Mouse (Mus musculus): Measurements from ENCODE around the gene Kif6. TPM values are rescaled to one million over a fixed set of nuclear protein-coding genes. Genes with fewer than 3 reads are reported as not detected.

The Kif6 gene
- polyA plus RNA-seq (2014; fragmentation: Nextera tagmentation; extraction: Ambion mirVana) = 3.5 and 4.0 TPM in 2 replicates

DNA sequence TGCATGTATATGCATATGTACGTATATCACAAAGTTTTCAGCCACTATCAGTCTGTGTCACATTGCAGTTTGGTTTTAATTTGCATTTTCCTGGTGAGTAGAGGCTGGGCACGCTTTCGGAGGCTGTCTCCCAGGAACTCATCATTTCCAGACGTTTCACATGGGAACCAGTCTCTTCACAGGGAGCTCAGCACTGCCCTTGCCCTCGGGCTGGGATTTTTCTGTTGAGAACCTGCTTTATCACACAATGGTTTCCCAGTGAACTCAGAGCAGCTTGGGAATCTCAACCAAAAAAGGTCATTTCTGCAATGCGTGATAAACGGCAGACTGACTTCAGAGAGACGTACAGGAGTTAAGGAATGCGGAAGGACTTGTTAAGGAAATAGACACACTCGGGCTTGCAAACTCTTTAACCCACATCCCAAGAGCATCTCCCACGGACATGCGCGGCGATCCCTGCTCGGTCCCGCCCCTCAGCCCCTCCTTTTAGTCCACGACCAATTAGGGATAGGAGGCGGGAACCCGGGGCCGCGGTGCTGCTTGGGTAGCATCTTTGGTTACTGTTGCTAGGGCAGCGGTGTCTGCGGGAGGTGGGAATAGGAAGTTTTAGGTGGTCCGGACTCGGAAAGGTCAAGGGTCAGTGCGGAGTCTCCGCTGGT, at the start of gene Kif6:
Gene Kif6, plus strand, starts transcription at position 560 of the 659 bp plus-strand sequence.
- DNase-seq (ENCODE audit: low spot score) (peak; percentile 91), ATAC-seq (ENCODE audit: insufficient read depth, low FRiP score, low TSS enrichment) (peak; percentile 96)
- peak within 1 kb of the TSS; percentile 69 for H3K4me2 ChIP-seq (ENCODE audit: low read depth)
- H3K9me3 ChIP-seq (ENCODE audit: control insufficient read depth, low read length) = no peaks in the 10 kb centered on the region; the same call in 1 of the 2 replicates
- H3K36me3 ChIP-seq (ENCODE audit: control insufficient read depth, insufficient read depth, low read length) = no peaks in the 10 kb centered on the region
- no peaks in the 10 kb centered on the region for H3K27me3 ChIP-seq (ENCODE audit: control insufficient read depth, insufficient read depth, low read length)
- H3K27ac ChIP-seq (ENCODE audit: low read depth, low read length) = no peak within 1 kb of the TSS
- H3K4me1 ChIP-seq (ENCODE audit: control insufficient read depth, insufficient read depth, low read length) = peaks cover 2% of the 10 kb centered on the region; the same call in 1 of the 2 replicates
- H3K4me3 ChIP-seq (ENCODE audit: low read depth, low read length) = peak within 1 kb of the TSS; percentile 52
- H3K9ac ChIP-seq (ENCODE audit: low read length) = peak within 1 kb of the TSS; percentile 35
- 2% methylated on average over 27 of the region's 27 CpGs for WGBS

DNA sequence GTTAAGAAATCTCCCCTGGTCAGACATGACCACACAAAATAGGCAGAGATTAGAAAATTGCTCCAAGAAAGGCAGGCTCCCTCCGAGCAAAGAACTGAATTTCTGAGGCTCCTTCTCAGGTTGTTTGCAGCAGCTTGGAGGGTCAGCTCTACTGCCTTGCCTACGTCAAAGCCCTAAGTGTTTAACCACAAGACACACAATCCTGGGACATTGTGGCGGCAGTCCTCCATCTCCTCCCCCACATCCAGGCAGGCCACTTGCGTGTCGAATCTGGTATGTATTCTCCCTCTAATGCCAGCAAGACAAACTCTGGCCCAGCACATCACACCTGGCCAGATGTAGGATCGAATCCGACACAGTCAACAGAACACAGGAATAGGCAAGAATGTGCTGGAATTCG, 46.2 kb upstream of the Kif6 start:
- H3K4me3 ChIP-seq (ENCODE audit: low read depth, low read length) = no peak overlapping the region
- ATAC-seq (ENCODE audit: insufficient read depth, low FRiP score, low TSS enrichment) (no peak), DNase-seq (ENCODE audit: low spot score) (no peak)
- H3K4me1 ChIP-seq (ENCODE audit: control insufficient read depth, insufficient read depth, low read length) = no peaks in the 10 kb centered on the region
- no peak overlapping the region for H3K27ac ChIP-seq (ENCODE audit: low read depth, low read length)
- WGBS = 84% methylated on average over 8 of the region's 8 CpGs
- no peak overlapping the region for H3K9ac ChIP-seq (ENCODE audit: low read length)
- no peak overlapping the region for H3K4me2 ChIP-seq (ENCODE audit: low read depth)
- H3K9me3 ChIP-seq (ENCODE audit: control insufficient read depth, low read length) = no peaks in the 10 kb centered on the region
- no peaks in the 10 kb centered on the region for H3K36me3 ChIP-seq (ENCODE audit: control insufficient read depth, insufficient read depth, low read length)
- no peaks in the 10 kb centered on the region for H3K27me3 ChIP-seq (ENCODE audit: control insufficient read depth, insufficient read depth, low read length)

DNA sequence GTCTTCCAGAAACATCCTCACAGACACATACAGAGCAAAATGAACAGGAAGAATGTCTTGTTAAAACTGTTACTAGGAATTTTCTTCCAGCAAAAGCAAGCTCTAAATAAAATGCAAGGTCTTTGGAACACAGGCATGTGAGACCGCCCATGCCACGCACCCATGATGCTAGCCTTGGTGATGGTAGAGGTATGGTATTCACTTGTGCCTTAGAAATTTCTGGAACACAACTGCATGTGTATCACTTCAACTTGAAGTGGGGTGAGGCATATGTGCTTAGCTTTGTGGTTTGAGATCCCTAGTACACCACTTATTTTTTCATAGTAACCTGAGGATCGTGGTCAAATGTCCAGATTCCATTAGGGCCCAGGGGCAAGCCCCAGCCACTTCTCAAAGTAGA, 37.6 kb upstream of the Kif6 start:
- Histone ChIP-seq H3K27me3 (ENCODE audit: control insufficient read depth, insufficient read depth, low read length) (no peaks in the 10 kb centered on the region), H3K4me3 (ENCODE audit: low read depth, low read length) (no peak overlapping the region), H3K4me2 (ENCODE audit: low read depth) (no peak overlapping the region), H3K9ac (ENCODE audit: low read length) (no peak overlapping the region), H3K27ac (ENCODE audit: low read depth, low read length) (no peak overlapping the region), H3K4me1 (ENCODE audit: control insufficient read depth, insufficient read depth, low read length) (no peaks in the 10 kb centered on the region), H3K9me3 (ENCODE audit: control insufficient read depth, low read length) (no peaks in the 10 kb centered on the region), H3K36me3 (ENCODE audit: control insufficient read depth, insufficient read depth, low read length) (no peaks in the 10 kb centered on the region)
- ATAC-seq (ENCODE audit: insufficient read depth, low FRiP score, low TSS enrichment) (no peak), DNase-seq (ENCODE audit: low spot score) (no peak)
- 91% methylated on average over 3 of the region's 3 CpGs for WGBS

DNA sequence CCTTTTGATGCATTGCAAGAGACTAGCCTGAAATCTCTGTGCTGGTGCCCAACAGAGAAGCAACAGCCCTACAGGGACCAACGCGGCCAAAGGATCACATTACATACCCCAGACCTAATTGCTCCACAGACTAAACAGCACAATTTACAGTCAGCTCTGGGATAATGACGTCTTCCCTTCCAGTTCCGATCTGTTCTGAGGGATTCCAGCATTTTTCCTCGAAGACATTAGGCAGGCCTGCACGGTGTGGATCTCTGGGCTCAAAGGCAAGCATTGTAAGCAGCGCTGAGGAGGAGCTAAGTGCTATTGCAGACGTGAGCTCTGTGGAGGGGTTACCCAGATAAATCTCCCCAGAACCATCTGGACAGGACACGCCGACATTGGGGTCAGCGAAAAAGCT, 32.5 kb upstream of the Kif6 start:
- WGBS = 34% methylated on average over 11 of the region's 11 CpGs
- Histone ChIP-seq H3K36me3 (ENCODE audit: control insufficient read depth, insufficient read depth, low read length) (no peaks in the 10 kb centered on the region), H3K9ac (ENCODE audit: low read length) (no peak overlapping the region), H3K9me3 (ENCODE audit: control insufficient read depth, low read length) (no peaks in the 10 kb centered on the region), H3K4me1 (ENCODE audit: control insufficient read depth, insufficient read depth, low read length) (no peaks in the 10 kb centered on the region), H3K27ac (ENCODE audit: low read depth, low read length) (no peak overlapping the region), H3K4me2 (ENCODE audit: low read depth) (no peak overlapping the region), H3K27me3 (ENCODE audit: control insufficient read depth, insufficient read depth, low read length) (no peaks in the 10 kb centered on the region), H3K4me3 (ENCODE audit: low read depth, low read length) (no peak overlapping the region)
- ATAC-seq (ENCODE audit: insufficient read depth, low FRiP score, low TSS enrichment) = no peak
- peak; percentile 26 for DNase-seq (ENCODE audit: low spot score)

- Histone ChIP-seq H3K9ac (ENCODE audit: low read length) (no peak overlapping the region), H3K27me3 (ENCODE audit: control insufficient read depth, insufficient read depth, low read length) (no peaks in the 10 kb centered on the region), H3K4me2 (ENCODE audit: low read depth) (no peak overlapping the region), H3K36me3 (ENCODE audit: control insufficient read depth, insufficient read depth, low read length) (no peaks in the 10 kb centered on the region), H3K4me1 (ENCODE audit: control insufficient read depth, insufficient read depth, low read length) (0 out of 2 replicates have a peak, but pooled peaks cover 3% of the 10 kb centered on the region), H3K9me3 (ENCODE audit: control insufficient read depth, low read length) (no peaks in the 10 kb centered on the region), H3K27ac (ENCODE audit: low read depth, low read length) (no peak overlapping the region), H3K4me3 (ENCODE audit: low read depth, low read length) (no peak overlapping the region)
- 32% methylated on average over 8 of the region's 8 CpGs for WGBS
- ATAC-seq (ENCODE audit: insufficient read depth, low FRiP score, low TSS enrichment) (no peak), DNase-seq (ENCODE audit: low spot score) (peak; percentile 23)
These were observed 24.9 kb upstream of the Kif6 start for GRCm38 (mm10) chr17:49590051-49590450.

DNA sequence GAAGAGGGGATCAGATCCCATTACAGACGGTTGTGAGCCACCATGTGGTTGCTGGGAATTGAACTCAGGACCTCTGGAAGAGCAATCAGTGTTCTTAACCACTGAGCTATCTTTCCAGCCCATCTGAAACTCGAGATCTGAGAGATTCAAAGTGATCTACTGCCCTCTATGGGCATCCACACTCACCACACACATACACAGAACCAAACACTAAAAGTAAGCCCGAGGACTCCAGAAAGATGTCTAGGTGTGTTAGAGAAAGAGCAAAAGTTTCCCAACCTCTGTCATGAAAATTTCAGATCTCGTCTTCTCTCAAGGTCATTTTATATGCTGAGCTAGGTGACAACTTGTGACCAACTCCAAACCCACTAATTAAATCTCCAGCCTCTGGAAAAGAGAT, 9.5 kb upstream of the Kif6 start:
- 80% methylated on average over 4 of the region's 4 CpGs for WGBS
- Histone ChIP-seq H3K9me3 (ENCODE audit: control insufficient read depth, low read length) (no peaks in the 10 kb centered on the region), H3K9ac (ENCODE audit: low read length) (no peak overlapping the region), H3K4me3 (ENCODE audit: low read depth, low read length) (no peak overlapping the region), H3K36me3 (ENCODE audit: control insufficient read depth, insufficient read depth, low read length) (no peaks in the 10 kb centered on the region), H3K4me2 (ENCODE audit: low read depth) (no peak overlapping the region), H3K4me1 (ENCODE audit: control insufficient read depth, insufficient read depth, low read length) (no peaks in the 10 kb centered on the region), H3K27me3 (ENCODE audit: control insufficient read depth, insufficient read depth, low read length) (no peaks in the 10 kb centered on the region), H3K27ac (ENCODE audit: low read depth, low read length) (no peak overlapping the region)
- no peak for DNase-seq (ENCODE audit: low spot score)
- ATAC-seq (ENCODE audit: insufficient read depth, low FRiP score, low TSS enrichment) = no peak

- Histone ChIP-seq H3K36me3 (ENCODE audit: control insufficient read depth, insufficient read depth, low read length) (no peaks in the 10 kb centered on the region), H3K4me1 (ENCODE audit: control insufficient read depth, insufficient read depth, low read length) (no peaks in the 10 kb centered on the region), H3K9ac (ENCODE audit: low read length) (no peak overlapping the region), H3K4me3 (ENCODE audit: low read depth, low read length) (no peak overlapping the region), H3K9me3 (ENCODE audit: control insufficient read depth, low read length) (no peaks in the 10 kb centered on the region), H3K4me2 (ENCODE audit: low read depth) (no peak overlapping the region), H3K27me3 (ENCODE audit: control insufficient read depth, insufficient read depth, low read length) (no peaks in the 10 kb centered on the region), H3K27ac (ENCODE audit: low read depth, low read length) (peak overlapping the region; percentile 54; the same call in 1 of the 2 replicates)
- ATAC-seq (ENCODE audit: insufficient read depth, low FRiP score, low TSS enrichment) (peak; percentile 86), DNase-seq (ENCODE audit: low spot score) (no peak)
- 30% methylated on average over 7 of the region's 7 CpGs for WGBS
These were observed 7.4 kb upstream of the Kif6 start for GRCm38 (mm10) chr17:49607351-49608027.

DNA sequence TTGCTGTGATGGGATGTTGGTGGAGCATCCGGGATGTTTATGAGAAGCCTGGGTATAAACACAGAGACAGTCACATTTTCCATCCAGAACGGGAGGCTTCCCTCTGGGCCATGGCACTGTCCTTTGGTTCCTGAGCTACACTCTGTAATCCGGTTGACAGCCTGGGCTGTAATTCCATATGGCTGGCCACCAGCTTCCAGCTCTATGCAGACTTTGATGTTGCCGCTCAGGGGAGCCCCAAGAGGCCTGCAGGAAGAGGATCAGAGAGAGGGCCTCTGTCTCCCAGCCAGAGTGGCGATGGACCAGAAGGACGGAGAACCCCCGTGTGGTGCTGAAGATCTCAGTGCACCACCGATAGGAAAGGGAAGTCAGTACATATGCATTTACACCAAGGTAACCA, 4.6 kb upstream of the Kif6 start:
- Histone ChIP-seq H3K9ac (ENCODE audit: low read length) (no peak overlapping the region), H3K4me2 (ENCODE audit: low read depth) (no peak overlapping the region), H3K27me3 (ENCODE audit: control insufficient read depth, insufficient read depth, low read length) (no peaks in the 10 kb centered on the region), H3K4me1 (ENCODE audit: control insufficient read depth, insufficient read depth, low read length) (peaks cover 2% of the 10 kb centered on the region; the same call in 1 of the 2 replicates), H3K4me3 (ENCODE audit: low read depth, low read length) (no peak overlapping the region), H3K27ac (ENCODE audit: low read depth, low read length) (no peak overlapping the region), H3K36me3 (ENCODE audit: control insufficient read depth, insufficient read depth, low read length) (no peaks in the 10 kb centered on the region), H3K9me3 (ENCODE audit: control insufficient read depth, low read length) (no peaks in the 10 kb centered on the region)
- ATAC-seq (ENCODE audit: insufficient read depth, low FRiP score, low TSS enrichment) = no peak
- DNase-seq (ENCODE audit: low spot score) = no peak
- WGBS = 50% methylated on average over 8 of the region's 8 CpGs

DNA sequence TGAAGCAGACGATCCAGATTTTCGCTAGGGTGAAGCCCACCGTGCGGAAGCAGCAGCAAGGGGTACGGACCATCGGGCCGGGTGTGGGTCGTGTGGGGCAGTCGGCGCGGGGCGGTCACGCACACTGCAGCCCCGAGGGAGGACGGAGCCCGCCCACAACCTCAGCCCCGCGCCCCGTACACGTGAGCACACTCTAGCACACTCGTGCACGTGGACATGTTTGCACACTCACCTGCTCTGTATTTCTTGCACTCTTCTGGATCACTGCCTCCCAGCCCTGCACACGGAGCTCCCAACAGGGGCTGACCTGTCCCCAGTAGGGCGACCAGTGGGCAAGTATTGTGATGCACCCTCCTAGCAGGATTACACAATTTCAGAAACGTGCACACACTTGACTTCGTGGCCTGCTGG, 310 bp downstream of the Kif6 start:
- peak overlapping the region; percentile 69 for H3K4me2 ChIP-seq (ENCODE audit: low read depth)
- peak overlapping the region; percentile 52 for H3K4me3 ChIP-seq (ENCODE audit: low read depth, low read length)
- H3K4me1 ChIP-seq (ENCODE audit: control insufficient read depth, insufficient read depth, low read length) = peaks cover 2% of the 10 kb centered on the region; the same call in 1 of the 2 replicates
- H3K36me3 ChIP-seq (ENCODE audit: control insufficient read depth, insufficient read depth, low read length) = no peaks in the 10 kb centered on the region
- H3K27me3 ChIP-seq (ENCODE audit: control insufficient read depth, insufficient read depth, low read length) = no peaks in the 10 kb centered on the region
- WGBS = under 1% methylated on average over 26 of the region's 26 CpGs
- no peaks in the 10 kb centered on the region; the same call in 1 of the 2 replicates for H3K9me3 ChIP-seq (ENCODE audit: control insufficient read depth, low read length)
- ATAC-seq (ENCODE audit: insufficient read depth, low FRiP score, low TSS enrichment) = peak; percentile 76
- H3K9ac ChIP-seq (ENCODE audit: low read length) = peak overlapping the region; percentile 35
- H3K27ac ChIP-seq (ENCODE audit: low read depth, low read length) = no peak overlapping the region
- DNase-seq (ENCODE audit: low spot score) = no peak
